Mouse (Mus musculus) CH12.LX (cell line): ENCODE measurements around the gene Rad23a.

ENCODE experiments used
- CTCF ChIP-seq, 2 experiments: IDR thresholded peaks in 1 of 2; conservative IDR thresholded peaks in 1 of 2; 2 replicates each; pipeline ENCODE4 v1.5.1; 2011 to 2012; ENCODE audit warnings: low read depth in 2 of 2, low read length in 2 of 2, improper control_type of control experiment in 1 of 2, inconsistent platforms in 1 of 2, mild to moderate bottlenecking in 1 of 2, moderate library complexity in 1 of 2
- E2F4 ChIP-seq: IDR thresholded peaks from 2 replicates; pipeline ENCODE4 v1.6.1; 2011; ENCODE audit warnings: low read depth, low read length, improper control_type of control experiment; ENCODE audit not compliant: insufficient replicate concordance
- ELF1 ChIP-seq: IDR thresholded peaks from 2 replicates; pipeline ENCODE4 v1.6.1; 2014; ENCODE audit warnings: low read depth, mild to moderate bottlenecking, inconsistent platforms, low read length, improper control_type of control experiment
- KAT2A ChIP-seq: IDR thresholded peaks from 2 replicates; pipeline ENCODE4 v1.6.1; 2012; ENCODE audit warnings: low read length, improper control_type of control experiment, inconsistent platforms; ENCODE audit not compliant: insufficient replicate concordance
- MAX ChIP-seq: IDR thresholded peaks from 2 replicates; pipeline ENCODE4 v1.6.1; 2011; ENCODE audit warnings: low read length, improper control_type of control experiment
- POLR2A ChIP-seq: IDR thresholded peaks from 2 replicates; pipeline ENCODE4 v1.6.1; 2011; ENCODE audit warnings: low read depth, mild to moderate bottlenecking, improper control_type of control experiment, low read length
- POLR2AphosphoS2 ChIP-seq: IDR thresholded peaks from 2 replicates; pipeline ENCODE4 v1.6.1; 2011; ENCODE audit warnings: low read depth, low read length, improper control_type of control experiment
- RCOR1 ChIP-seq: conservative IDR thresholded peaks from 2 replicates; pipeline ENCODE4 v1.6.1; 2012; ENCODE audit warnings: low read depth, mild to moderate bottlenecking, inconsistent platforms, low read length, improper control_type of control experiment
- SIN3A ChIP-seq: IDR thresholded peaks from 2 replicates; pipeline ENCODE4 v1.6.1; 2012; ENCODE audit warnings: low read length, improper control_type of control experiment, inconsistent platforms
- USF1 ChIP-seq: IDR thresholded peaks from 2 replicates; pipeline ENCODE4 v1.6.1; 2014; ENCODE audit warnings: low read depth, mild to moderate bottlenecking, inconsistent platforms, low read length, improper control_type of control experiment
- ZNF384 ChIP-seq: IDR thresholded peaks from 2 replicates; pipeline ENCODE4 v1.6.1; 2012; ENCODE audit warnings: low read depth, low read length, improper control_type of control experiment, inconsistent platforms

DNA sequence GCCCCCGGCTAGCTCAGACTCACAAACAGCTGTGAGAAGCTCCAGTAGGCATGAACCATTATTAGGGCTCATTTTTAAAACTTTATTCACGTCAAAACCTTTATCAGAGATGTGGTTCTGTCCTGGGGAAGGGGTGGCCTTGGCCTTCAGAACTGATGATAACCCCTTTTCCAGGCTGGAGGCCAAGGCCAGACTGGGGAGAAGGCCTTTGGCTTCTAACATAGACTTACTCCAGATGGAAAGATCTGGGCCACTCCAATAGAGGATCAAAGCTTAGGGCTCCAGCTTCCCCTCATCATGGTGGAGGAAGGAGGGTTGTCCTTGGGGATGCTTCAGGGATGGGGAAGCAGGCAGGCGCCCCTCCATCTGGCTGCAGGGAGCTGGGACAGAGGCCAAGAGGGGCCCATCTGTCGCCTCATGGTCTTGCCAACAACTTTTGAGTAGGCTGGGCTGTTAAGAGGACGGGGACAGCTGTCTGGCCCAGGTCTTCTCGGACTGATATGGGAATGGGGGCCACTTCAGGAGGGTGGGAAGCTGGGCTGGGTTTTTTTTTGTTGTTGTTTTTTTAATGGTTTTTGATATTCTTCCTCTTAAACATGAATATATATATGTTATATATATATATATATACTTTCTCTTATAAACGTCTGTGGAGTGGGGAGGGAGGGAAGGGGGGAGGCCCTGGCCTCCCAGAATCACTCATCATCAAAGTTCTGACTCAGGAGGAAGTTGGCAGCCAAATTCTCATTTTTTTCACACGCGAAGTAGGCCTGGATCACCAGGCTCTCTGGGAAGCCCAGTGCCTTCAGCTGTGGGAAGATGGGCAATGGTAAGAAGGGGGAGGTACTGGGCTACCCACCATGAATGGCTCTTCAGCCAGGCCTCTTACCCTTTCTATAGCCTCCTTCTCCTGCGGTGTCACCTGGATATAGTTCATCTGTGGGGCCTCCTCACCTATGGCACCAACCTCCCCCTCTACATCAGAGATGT, 5.3 kb downstream of the Rad23a start:
- no peak for TF ChIP-seq CTCF (conservative IDR thresholded peaks at IDR 0.05 in 1 of 2, IDR thresholded peaks at IDR 0.05 in 1 of 2; ENCODE audit: low read depth in 2 of 2, low read length in 2 of 2)
- TF ChIP-seq USF1: no peak
- no peak for TF ChIP-seq MAX
- TF ChIP-seq POLR2A: no peak
- no peak for TF ChIP-seq KAT2A
- no peak for TF ChIP-seq RCOR1
- TF ChIP-seq ZNF384: no peak
- no peak; the same call in 1 of the 2 replicates for TF ChIP-seq POLR2AphosphoS2
- no peak for TF ChIP-seq SIN3A
- TF ChIP-seq ELF1: no peak
- TF ChIP-seq E2F4: no peak
